Comparison of ENCODE assay signal across 8 mouse cellular contexts in the genomic region with DNA sequence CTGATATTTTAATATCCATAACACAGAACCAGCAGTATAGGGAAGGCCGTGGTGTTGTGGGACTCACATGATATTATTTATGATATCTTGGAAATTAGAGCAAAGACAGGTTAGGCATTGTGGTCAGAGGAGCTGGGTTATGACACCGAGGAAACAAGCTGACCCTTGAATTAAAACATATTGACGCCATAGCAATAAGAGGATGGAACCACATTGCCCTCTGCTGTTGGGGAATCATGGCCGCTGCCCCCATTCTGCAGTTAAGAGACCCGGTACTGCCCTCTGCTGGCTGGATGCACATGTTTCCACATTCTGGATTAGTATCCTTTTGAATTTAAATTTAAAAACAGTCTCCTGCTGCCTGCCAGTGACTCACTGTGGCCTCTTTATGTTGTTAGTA.
DNase-seq lines count a peak whose midpoint lies in the region; ATAC-seq and TF ChIP-seq lines count a peak whose summit lies in the region.

No protein-coding gene starts in this region.

- peak; percentile 94 for TF ChIP-seq CTCF in forebrain, postnatal 0 days (IDR thresholded peaks at IDR 0.05; ENCODE audit: low read depth)

- no peaks in the 10 kb centered on the region for H3K27me3 ChIP-seq in forebrain, postnatal 0 days (ENCODE audit: insufficient read depth, low read length)
- H3K27me3 ChIP-seq in hindbrain, embryonic 14.5 days (ENCODE audit: control insufficient read depth, insufficient read depth, low read length), result no peaks in the 10 kb centered on the region
- H3K27me3 ChIP-seq in megakaryocyte, embryonic 14.5 days (replicated peaks), result no peaks in the 10 kb centered on the region

- no peak overlapping the region for H3K9ac ChIP-seq in forebrain, postnatal 0 days
- H3K9ac ChIP-seq in hindbrain, embryonic 14.5 days, result no peak overlapping the region

- H3K4me2 ChIP-seq in forebrain, postnatal 0 days (ENCODE audit: low read depth), result no peak overlapping the region
- no peak overlapping the region for H3K4me2 ChIP-seq in hindbrain, embryonic 14.5 days (replicated peaks)

- H3K27ac ChIP-seq in forebrain, postnatal 0 days (ENCODE audit: low read depth, low read length), result no peak overlapping the region
- H3K27ac ChIP-seq in hindbrain, embryonic 14.5 days, result no peak overlapping the region

- H3K4me1 ChIP-seq in forebrain, postnatal 0 days (ENCODE audit: insufficient read depth), result no peaks in the 10 kb centered on the region
- H3K4me1 ChIP-seq in hindbrain, embryonic 14.5 days (replicated peaks; ENCODE audit: control insufficient read depth, insufficient read depth, low read length), result no peaks in the 10 kb centered on the region
- H3K4me1 ChIP-seq in megakaryocyte, embryonic 14.5 days, result peaks cover 21% of the 10 kb centered on the region

- 32% methylated on average over 5 of the region's 5 CpGs for WGBS in forebrain, postnatal 0 days
- 45% methylated on average over 5 of the region's 5 CpGs for WGBS in hindbrain, embryonic 14.5 days

- ATAC-seq in cerebellum, adult (ENCODE audit: insufficient number of reproducible peaks, low FRiP score, low TSS enrichment), result peak; percentile 94
- ATAC-seq in forebrain, postnatal 0 days, result peak; percentile 60
- 0 out of 2 replicates have a peak, but pooled peaks have one; percentile 51 for ATAC-seq in hindbrain, embryonic 14.5 days (ENCODE audit: low FRiP score)

- no peak overlapping the region for H3K4me3 ChIP-seq in forebrain, postnatal 0 days (ENCODE audit: low read depth, low read length)
- no peak overlapping the region for H3K4me3 ChIP-seq in hindbrain, embryonic 14.5 days (replicated peaks; ENCODE audit: low read length)
- peak overlapping the region; percentile 78 for H3K4me3 ChIP-seq in megakaryocyte, embryonic 14.5 days (replicated peaks)

- DNase-seq in MEL-GATA-1-ER (ENCODE audit: extremely low read depth, low read depth), result peak; percentile 55
- DNase-seq in forebrain, postnatal 0 days, result peak; percentile 82
- peak; percentile 82 for DNase-seq in hindbrain, embryonic 14.5 days (ENCODE audit: low spot score)
- DNase-seq in layer of hippocampus, postnatal 25 days (ENCODE audit: extremely low spot score in 1 of 2, low spot score in 1 of 2), result peak; percentile 85 to 99
- peak; percentile 86 to 92 for DNase-seq in right cerebral cortex, postnatal 10 days (ENCODE audit: low spot score in 2 of 2)
- peak; percentile 96 for DNase-seq in urinary bladder, postnatal 25 days (ENCODE audit: low spot score)

- no peaks in the 10 kb centered on the region for H3K9me3 ChIP-seq in forebrain, postnatal 0 days (ENCODE audit: low read length)
- H3K9me3 ChIP-seq in hindbrain, embryonic 14.5 days (ENCODE audit: control insufficient read depth, low read length), result no peaks in the 10 kb centered on the region
- H3K9me3 ChIP-seq in megakaryocyte, embryonic 14.5 days, result no peaks in the 10 kb centered on the region

- no peaks in the 10 kb centered on the region for H3K36me3 ChIP-seq in forebrain, postnatal 0 days (ENCODE audit: insufficient read depth)
- H3K36me3 ChIP-seq in hindbrain, embryonic 14.5 days (replicated peaks; ENCODE audit: control insufficient read depth, insufficient read depth), result no peaks in the 10 kb centered on the region
- H3K36me3 ChIP-seq in megakaryocyte, embryonic 14.5 days (replicated peaks; ENCODE audit: low read length), result no peaks in the 10 kb centered on the region
